Mouse (Mus musculus) gastrocnemius, adult 18-20 months (tissue): ENCODE measurements around the gene Prom1. TPM values are rescaled to one million over a fixed set of nuclear protein-coding genes. Genes with fewer than 3 reads are reported as not detected.
"Not testable (repeated sequence)": the region's sequence is repeated elsewhere in the genome, so short reads cannot be mapped to it uniquely, and the experiment has no call there.

Experiments
- DNase-seq: peaks from one replicate; pipeline ENCODE4 v3.0.0; 2021; ENCODE audit warnings: low spot score
- long read RNA-seq, 2 experiments: library from polyadenylated mRNA; stranded (forward); transcript quantifications; one replicate each; pipeline ENCODE4 v2.0.0; 2021
- total RNA-seq, 2 experiments: library from RNA; stranded (reverse); gene quantifications; 2 replicates each; pipeline ENCODE4 v1.2.3; 2021

Prom1 gene
- total RNA-seq: 1 to 10 TPM; 5.9 to 8.5 TPM
- long read RNA-seq, experiment 1, partial matches to known transcripts: 0 of 1 reads
- long read RNA-seq, experiment 1, other reads (novel, unspliced or antisense): 0 of 1 reads
- long read RNA-seq, experiment 2, partial matches to known transcripts: 0 of 2 reads
- long read RNA-seq, experiment 2, other reads (novel, unspliced or antisense): 0 of 2 reads

GRCm38 (mm10) chr5:44101231-44102110 lies at the start of gene Prom1:
Gene Prom1, minus strand, starts transcription at chr5:44102032.
- DNase-seq: no peak

GRCm38 (mm10) chr5:44147732-44148131 lies 45.9 kb upstream of the Prom1 start:
- DNase-seq: no peak

GRCm38 (mm10) chr5:44146437-44147332 lies 44.9 kb upstream of the Prom1 start:
- no peak for DNase-seq

GRCm38 (mm10) chr5:44143467-44144235 lies 41.8 kb upstream of the Prom1 start:
- no peak for DNase-seq

GRCm38 (mm10) chr5:44127487-44127886 lies 25.7 kb upstream of the Prom1 start:
- DNase-seq: no peak

GRCm38 (mm10) chr5:44126574-44126973 lies 24.7 kb upstream of the Prom1 start:
- not testable (repeated sequence) for DNase-seq

GRCm38 (mm10) chr5:44121390-44121789 lies 19.6 kb upstream of the Prom1 start:
- no peak for DNase-seq

GRCm38 (mm10) chr5:44113138-44113537 lies 11.3 kb upstream of the Prom1 start:
- no peak for DNase-seq

- no peak for DNase-seq
Measured at GRCm38 (mm10) chr5:44109121-44109520, 7.3 kb upstream of the Prom1 start.

- no peak for DNase-seq
Measured at GRCm38 (mm10) chr5:44108125-44108524, 6.3 kb upstream of the Prom1 start.

GRCm38 (mm10) chr5:44105192-44105591 lies 3.4 kb upstream of the Prom1 start:
- no peak for DNase-seq

GRCm38 (mm10) chr5:44104686-44105085 lies 2.9 kb upstream of the Prom1 start:
- DNase-seq: no peak

GRCm38 (mm10) chr5:44104120-44104519 lies 2.3 kb upstream of the Prom1 start:
- no peak for DNase-seq

GRCm38 (mm10) chr5:44103121-44103520 lies 1.3 kb upstream of the Prom1 start:
- DNase-seq: no peak

GRCm38 (mm10) chr5:44100544-44101230 lies 1.1 kb downstream of the Prom1 start:
- DNase-seq: no peak

- DNase-seq: no peak
Measured at GRCm38 (mm10) chr5:44100187-44100543, 1.7 kb downstream of the Prom1 start.

GRCm38 (mm10) chr5:44096996-44097395 lies 4.8 kb downstream of the Prom1 start:
- DNase-seq: no peak

- no peak for DNase-seq
Measured at GRCm38 (mm10) chr5:44096106-44096505, 5.7 kb downstream of the Prom1 start.

- no peak for DNase-seq
Measured at GRCm38 (mm10) chr5:44095697-44096096, 6.1 kb downstream of the Prom1 start.

GRCm38 (mm10) chr5:44087034-44087433 lies 14.8 kb downstream of the Prom1 start:
- no peak for DNase-seq

GRCm38 (mm10) chr5:44085871-44086270 lies 16.0 kb downstream of the Prom1 start:
- DNase-seq: no peak
